Mouse (Mus musculus): ENCODE measurements around the gene Mrpl10. TPM values are rescaled to one million over a fixed set of nuclear protein-coding genes. Genes with fewer than 3 reads are reported as not detected.
A peak's percentile ranks its signal among the peaks of the same experiment; 100 is the strongest.

Mrpl10 gene
- 100 to 1,000 TPM; 129 to 161 (median 147) TPM for total RNA-seq (2022)

- DNase-seq = peak; percentile 75
These were observed at the start of gene Mrpl10, which contains the start of gene Lrrc46 for GRCm38 (mm10) chr11:97041022-97041899. Gene Mrpl10 (plus strand): TSS chr11:97041560. Gene Lrrc46 (minus strand): TSS chr11:97041407.

GRCm38 (mm10) chr11:96992722-96993311 lies 48.5 kb upstream of the Mrpl10 start:
- no peak for DNase-seq

GRCm38 (mm10) chr11:96995031-96995430 lies 46.3 kb upstream of the Mrpl10 start:
- DNase-seq = no peak

DNA sequence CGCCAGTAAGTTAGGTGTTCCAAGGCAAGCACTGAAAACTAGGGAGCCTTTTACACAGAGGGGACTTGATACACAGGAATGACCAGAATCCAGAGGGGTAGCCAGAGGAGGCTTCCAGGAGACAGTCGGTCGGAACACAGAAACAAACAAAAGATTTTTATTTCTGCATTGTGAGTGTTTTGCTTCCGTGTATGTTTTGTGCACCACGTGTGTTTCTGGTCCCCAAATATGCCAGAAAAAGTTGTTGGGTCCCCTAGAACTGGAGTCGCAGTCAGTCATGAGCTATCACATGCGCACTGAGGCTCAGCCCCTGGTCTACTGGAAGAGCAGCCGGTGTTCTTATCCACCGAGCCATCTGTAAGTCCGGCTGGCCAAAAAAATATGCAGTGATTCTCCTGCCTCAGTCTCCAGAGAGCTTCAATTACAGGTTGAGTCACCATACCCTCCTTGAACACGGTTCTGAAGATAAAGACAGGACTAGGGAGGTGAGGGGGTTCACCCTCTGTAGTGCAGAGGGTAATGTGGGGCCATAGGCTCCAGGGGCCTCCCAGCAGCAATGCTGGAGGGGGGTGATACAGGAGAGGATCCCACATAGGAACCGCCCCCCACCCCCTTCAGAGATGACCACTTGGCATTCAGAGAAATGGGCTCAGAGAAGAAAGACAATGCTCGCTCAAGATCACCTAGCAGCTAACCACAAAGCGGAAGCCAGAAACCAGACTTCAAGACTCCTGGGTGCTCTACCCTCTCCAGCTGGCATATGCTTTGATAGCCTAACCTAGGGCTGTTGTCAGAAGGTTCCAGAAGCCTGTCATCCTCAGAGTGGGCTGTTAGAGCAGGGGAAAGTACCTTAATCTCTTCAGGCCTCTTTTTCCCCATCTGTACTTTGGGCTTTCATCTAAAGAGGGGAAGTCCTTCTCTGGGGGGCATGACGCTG lies 45.3 kb upstream of the Mrpl10 start:
- no peak for DNase-seq

DNA sequence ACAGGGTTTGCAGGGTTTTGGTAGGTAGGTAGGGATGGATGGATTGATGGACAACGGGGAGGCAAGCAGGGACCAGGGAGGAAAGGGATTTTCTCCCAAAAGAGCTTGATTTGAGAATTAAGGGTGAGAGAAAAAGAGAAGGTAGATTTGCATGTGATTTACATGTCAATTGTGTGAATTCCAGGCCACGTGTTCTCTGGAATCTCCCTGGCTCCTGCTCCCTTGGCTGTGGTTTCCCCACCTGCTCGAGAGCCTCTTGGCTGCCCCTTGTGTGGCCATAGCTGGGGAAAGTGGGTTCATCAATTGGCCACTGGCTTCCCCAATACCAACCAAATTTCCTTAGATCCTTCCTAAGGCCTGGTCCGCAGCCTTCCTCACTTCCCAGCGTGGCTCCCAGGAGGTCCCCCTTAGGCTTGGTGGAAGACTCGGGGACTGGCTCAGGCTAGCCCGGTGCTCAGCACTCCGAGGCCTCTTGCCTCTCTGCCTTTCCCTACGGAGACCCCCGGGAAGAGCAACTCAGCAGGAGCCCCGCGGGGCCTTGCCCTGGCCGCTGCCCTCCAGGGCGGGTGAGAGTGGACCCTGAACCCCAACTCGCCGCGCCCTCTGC lies 44.5 kb upstream of the Mrpl10 start:
- no peak for DNase-seq

DNA sequence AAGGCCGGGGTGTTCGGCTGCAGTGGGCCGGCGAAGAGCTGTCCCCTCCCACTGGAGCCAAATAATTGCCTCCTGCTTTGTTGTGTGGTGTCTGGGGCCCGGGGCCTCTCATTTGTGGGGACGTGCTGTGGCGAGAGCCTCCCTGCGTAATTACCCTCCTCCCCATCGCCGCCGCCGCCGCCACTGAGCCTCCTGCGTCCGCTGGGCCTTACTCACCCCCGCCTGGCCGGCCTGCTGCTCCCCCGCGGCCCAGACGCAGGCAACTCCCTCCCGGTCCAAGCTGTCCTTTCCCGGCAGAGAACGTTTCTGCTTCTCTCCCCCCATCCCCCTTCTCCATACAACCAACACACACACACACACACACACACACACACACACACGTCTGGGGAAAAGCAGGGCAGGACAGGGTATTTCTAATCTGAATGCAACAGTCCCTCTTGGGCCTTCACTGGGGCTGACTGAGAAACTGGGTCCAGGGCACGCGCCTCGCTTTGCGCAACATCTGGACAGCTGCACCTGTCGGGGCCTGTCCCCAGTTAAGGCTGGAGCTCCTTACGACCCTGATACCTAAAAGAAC lies 43.9 kb upstream of the Mrpl10 start:
- no peak for DNase-seq

DNA sequence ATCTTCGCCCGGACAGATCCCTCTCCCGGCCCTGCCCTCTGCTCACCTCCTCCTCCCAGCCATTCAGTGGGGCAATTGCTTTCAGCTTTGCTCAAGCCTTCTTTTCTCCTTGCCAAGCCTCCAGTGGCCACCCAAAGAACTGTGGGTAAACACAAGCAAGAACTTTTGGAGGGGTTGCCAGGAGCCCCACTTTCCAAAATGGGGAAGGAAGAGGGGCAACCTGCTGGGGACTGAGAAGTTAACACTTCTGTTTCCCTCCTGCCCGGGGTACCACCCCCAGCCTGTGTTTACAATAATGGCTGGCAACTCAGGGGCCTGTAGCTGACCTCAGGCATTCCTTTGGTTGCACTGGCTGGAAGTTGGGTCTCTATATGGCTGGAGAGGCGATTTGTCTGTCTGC lies 38.2 kb upstream of the Mrpl10 start:
- no peak for DNase-seq

DNA sequence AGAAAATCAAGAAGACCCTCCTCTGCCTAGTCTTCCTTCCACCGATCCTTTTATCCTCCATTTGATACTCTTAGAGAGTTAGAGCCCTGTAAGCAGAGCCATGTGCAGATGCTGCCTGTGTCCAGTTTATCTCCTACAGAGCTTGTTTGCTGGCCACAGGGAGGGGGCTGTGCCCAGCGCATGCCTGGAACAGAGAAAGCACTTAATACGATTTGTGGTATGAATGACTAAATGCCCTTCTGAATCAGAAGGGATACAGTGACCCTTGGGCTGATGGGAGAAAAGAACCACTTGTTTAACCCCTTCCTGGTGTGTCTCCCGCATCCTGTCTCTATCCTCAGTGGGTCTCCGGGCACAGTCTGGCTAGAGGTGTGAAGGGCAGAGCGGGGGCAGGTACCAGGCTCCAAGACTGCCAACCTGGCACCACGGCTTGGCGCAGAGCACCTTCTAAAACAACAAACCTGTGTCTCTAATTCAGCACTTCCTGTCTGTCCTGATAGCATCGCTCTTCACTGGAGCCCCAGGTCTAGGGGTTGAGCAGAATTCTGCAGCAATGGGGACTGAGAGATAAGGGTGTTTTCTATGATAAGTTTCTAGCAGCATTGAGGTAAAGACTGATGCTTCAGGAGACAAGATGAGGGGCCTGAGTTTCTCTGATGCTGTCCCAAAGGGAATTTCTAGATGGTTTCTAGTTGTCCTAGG lies 34.1 kb upstream of the Mrpl10 start:
- no peak for DNase-seq

DNA sequence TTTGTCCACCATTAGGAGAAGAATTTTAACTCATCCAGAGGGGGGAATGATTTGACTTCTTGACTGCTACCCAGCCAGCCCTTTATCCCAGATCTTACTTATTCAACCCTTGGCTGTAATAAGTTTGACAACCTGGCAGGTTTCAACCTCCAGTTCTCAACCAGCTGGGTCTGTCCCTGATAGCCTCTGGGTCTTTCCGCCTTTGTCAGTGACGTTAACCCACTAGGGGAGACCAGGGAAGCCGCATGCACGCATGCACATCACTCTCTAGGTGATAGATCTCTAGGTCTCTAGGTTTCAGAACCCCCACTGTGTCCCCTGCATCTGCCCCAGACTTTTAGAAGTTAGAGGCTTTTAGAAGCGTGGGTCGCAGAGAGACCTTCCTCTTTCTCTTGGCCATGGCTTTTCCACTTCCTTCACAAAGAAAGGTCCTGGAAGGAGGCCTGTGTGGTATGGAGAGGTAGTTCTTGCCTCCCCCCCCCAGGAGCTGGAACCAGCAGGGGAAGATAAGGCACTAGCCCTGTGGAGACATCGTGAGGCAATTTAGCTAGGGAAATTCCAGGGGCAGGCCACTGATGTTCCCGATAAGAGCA lies 32.1 kb upstream of the Mrpl10 start:
- DNase-seq = no peak

DNA sequence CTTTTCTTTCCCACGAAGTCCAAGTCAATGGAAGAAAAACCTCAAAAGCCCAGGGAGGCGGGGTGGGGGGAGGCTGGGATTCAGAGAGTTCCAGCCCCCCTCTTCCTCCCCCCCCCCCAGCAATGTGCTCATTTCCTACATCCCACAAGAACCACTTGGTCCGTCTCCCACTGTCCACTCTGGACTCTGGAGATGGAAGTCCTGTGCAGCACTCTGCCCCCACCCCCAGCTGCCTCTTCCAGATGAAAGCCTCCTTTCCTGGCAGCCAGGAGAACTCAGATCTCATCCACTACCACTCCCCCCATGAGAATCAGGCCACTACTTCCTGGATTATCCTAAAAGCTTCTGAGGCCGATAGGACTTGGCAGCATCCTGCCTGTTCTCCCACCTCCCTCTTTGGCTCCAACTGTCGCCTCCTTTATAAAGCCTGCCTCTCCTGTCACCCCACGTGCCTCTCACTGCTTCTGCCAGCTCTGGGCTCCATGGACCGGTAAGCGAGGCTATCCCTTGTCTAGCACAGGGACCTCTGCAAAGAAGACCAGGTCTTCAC lies 28.2 kb upstream of the Mrpl10 start, which contains the start of gene Sp6:
Gene Sp6 (plus strand): TSS at position 274 of the 550 bp plus-strand sequence.
- DNase-seq = no peak

GRCm38 (mm10) chr11:97017696-97018582 lies 23.4 kb upstream of the Mrpl10 start:
- DNase-seq = no peak

GRCm38 (mm10) chr11:97018583-97019344 lies 22.6 kb upstream of the Mrpl10 start:
- no peak for DNase-seq

- DNase-seq = no peak
These were observed 22.0 kb upstream of the Mrpl10 start for GRCm38 (mm10) chr11:97019345-97019708.

DNA sequence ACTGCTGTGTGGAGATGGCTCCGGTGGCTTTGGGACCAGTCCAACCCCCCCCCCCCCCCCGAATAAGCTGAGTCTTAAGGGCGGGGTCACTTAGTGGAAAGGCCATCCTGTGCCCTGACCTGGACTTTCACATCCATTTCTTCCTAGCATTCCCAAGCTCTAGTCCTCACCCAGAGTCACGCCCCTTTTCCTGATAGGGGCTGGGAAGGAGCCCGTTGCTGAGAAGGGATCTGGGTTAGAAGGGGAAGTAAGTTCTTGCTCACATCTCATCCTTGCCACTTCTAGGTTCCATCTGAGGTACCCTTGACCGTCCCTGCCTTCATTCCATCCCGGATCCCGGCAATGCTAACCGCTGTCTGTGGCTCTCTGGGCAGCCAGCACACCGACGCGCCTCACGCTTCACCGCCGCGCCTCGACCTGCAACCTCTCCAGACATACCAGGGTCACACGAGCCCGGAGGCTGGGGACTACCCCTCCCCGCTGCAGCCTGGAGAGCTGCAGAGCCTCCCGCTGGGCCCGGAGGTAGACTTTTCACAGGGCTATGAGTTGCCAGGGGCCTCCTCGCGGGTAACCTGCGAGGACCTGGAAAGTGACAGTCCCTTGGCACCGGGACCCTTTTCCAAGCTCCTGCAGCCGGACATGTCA lies 20.1 kb upstream of the Mrpl10 start:
- DNase-seq = no peak

- peak; percentile 50 for DNase-seq
These were observed 19.4 kb upstream of the Mrpl10 start for GRCm38 (mm10) chr11:97021873-97022484.

DNA sequence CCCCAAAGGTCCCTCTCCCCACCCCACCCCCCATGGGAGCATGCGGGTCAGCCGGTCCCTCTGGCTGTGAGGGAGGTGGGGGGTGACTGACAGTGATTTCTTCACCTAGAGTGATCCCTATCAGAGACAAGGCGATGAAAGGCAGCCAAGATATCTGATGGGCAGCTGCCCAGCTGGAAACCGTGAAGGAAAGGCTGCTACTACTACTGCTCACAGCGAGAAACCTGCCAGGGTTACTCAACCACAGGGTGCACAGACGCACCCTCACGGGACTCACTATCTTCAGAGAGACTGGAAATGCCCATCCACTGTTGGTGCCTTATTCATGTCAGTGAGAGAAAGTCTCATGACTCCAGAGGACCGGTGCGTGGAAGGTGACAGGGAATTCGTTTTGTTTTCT lies 16.4 kb upstream of the Mrpl10 start:
- no peak for DNase-seq

DNA sequence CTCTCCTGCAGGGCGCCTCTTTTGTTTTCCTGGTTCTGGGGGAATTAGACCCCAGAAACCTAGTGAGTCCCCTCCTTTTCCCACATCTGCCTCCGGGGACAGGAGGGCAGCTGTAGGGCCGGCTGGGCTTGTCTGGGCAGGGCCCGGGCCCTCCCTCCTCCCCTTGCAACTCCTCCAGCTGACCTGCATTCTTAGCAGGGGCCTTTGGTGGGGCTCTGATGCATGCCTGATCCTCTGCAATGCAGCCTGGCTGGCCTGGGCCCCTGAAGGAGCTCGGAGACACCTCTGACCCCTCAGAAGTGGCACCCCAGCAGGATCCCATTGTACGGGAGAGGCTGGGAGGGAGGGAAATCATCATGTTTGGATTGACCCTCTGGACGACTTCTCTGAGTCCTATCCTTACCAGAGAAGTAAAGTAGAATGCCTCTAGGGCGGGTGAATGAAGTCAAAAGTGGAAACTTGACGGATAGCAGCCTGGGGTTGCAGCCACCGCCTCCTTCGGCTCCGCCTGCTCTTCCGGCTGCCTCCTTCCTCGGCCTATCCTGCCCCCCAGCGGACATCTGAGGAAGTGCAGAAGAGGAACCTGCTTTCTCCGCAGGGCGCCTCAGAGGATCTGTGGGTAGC lies 15.5 kb upstream of the Mrpl10 start:
- DNase-seq = peak; percentile 69

Measured in adrenal gland, adult 8-10 months (tissue).